Mouse (Mus musculus): Measurements from ENCODE around the gene Gm10964.
A peak's percentile ranks its signal among the peaks of the same experiment; 100 is the strongest.

Gene Gm10964

DNA sequence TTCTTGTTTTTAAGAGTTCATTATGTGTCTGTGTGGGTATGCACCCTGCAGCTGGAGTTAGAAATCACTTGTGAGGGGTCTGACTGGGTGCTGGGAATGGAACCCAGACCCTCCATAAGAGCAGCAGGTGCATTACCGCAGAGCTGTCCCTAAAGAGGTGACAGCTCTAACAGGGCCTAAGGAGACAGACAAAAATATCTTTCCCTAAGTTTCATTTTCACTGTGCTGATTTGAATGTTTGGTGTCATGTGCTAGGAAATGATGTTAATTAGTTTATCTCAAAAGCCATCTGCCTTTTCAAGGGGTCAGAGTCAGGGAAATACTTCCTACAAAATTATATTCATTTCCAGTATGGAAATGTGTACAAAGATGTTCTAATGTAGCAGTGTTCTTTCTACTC is at the start of gene Gm10964:
Gene Gm10964, plus strand, starts transcription at position 38 of the 400 bp plus-strand sequence.
- no peak for DNase-seq

DNA sequence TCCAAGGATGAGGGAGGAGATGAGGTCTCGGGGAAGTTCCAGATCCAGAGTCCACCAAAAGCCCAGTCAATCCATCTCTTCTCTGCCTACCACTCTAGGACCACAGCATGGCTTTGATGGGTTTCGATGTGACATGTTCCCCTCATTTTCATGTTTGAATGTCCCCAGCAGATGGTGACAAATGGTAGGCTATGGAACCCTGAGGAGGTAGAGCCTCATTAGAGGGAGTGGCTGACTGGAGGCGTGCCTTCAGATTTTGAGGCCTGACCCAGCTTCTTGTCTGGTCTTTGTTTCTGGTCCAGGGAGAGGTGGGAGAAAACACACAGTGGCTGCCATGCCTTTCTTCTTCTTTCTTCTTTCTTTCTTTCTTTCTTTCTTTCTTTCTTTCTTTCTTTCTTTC is 48.7 kb upstream of the Gm10964 start:
- no peak for DNase-seq

DNA sequence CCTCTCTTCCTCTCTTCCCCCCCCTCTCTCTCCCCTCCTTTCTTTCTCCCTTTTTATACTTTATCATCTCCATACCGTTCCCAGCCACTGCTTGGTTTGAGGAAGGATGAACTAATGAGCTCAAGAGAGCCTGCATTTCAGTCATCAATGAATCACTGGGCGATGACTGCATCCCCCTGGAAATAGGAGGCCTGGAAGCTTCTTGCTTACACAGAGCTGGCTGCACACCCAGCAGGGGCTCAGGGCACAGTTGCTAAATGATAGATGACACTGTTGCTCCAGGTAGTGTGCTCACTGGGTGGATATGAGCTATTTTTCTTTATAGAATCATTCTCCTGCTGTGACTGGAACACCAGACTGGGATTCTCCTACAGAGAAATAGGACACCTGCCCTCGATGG is 43.6 kb upstream of the Gm10964 start:
- DNase-seq: no peak

DNA sequence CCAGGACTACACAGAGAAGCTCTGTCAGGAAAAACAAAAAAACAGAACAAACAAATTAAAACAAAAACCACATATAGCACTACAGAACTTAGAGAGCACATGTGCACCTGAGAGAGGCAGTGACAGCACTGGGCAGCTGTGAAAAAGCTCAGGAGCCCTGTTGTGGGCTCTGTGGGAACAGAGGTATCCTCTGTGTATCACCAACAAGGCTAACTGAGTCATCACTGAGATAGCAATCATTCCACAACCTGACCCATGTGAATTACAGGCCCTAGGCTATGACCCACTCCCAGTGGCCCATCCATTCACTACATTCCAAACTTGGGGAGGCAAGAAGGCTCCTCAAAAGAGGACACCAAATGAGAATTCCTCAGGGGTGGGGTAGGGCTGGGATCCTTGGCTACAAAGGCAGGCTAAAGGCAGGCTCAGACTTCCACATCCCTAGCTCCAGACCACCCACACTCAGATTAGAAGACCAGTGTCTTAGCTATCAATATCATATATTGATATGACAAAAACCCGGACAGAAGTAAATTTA is 42.7 kb upstream of the Gm10964 start:
- DNase-seq: no peak

DNA sequence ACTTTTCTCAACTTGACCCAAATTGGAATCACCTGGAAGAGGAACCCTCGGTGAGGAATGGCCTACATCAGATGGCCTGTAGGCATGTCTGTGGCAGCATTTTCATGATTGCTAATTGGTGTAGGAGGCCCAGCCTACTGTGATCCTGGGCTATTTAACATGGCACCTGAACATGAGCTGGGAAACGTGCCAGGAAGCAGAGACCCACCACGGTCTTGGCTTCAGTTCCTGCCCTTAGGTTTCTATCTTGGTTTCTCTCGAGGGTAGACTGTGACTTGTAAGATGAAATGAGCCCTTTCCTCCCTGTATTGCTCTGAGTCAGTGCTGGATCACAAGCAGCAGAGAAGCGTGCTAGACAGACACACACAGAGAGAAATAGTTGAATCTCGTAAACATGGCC is 34.5 kb upstream of the Gm10964 start:
- DNase-seq: no peak

DNA sequence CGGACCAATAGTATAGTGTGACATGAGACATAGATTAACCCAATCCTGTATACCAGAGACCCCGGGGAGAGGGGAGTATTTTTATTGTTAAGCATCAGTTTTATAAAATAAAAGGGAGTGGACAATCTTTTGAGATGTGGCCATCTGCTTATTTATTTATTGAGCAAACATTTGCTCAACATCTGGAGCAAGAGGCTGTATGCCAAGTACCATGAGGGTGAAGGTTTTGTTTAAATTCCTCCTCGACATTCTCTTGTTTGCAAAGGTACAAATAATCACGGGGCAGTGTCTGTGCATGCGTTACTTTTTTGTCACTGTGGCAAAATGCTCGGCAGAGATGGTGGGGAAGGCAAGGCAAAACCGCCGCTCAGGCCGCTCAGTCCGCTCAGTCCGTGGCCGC is 33.7 kb upstream of the Gm10964 start:
- no peak for DNase-seq

DNA sequence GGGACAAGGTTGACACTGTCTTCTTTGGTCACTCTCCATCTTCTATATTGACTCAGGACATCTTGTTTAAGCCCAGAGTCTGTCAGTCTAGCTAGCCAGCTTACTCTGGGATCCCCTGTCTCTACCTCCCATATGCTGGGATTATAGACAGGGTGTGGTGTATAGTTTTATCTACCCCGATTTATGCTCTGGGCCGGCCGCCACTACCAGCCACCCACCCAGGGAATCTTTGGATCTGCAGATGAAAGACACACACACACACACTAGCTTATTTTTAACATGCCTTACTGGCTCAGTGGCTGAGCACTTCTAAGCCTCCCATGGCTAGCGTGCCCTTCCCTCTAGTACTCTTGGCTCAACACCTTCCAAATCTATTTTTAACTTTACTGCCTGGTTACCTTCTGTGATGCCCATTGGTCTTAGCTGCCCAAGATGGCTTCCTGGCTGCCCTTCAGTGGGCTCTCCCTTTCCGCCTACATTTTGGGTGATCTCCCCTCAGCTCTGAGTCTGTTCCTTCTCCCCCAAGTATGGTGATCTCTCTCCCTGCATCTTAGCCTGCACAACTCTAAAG is 29.6 kb upstream of the Gm10964 start:
- no peak for DNase-seq

DNA sequence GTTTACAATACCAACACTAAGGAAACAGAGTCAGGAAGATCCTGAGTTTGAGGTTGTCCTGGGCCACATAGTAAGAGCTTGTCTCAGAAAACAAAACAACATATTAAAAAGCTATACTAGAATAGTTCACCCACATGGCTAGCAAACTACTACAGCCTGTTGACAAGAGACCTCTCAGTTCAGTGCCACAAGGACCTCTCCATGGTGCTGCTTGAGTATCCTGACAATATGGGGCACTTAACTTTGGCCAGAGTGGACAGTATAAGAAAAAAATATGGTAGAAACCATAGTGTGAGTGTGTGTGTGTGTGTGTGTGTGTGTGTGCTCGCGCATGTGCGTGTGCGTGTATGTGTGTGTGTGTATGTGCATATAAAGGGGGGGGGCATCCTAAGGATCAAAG is 27.0 kb upstream of the Gm10964 start:
- DNase-seq: no peak

DNA sequence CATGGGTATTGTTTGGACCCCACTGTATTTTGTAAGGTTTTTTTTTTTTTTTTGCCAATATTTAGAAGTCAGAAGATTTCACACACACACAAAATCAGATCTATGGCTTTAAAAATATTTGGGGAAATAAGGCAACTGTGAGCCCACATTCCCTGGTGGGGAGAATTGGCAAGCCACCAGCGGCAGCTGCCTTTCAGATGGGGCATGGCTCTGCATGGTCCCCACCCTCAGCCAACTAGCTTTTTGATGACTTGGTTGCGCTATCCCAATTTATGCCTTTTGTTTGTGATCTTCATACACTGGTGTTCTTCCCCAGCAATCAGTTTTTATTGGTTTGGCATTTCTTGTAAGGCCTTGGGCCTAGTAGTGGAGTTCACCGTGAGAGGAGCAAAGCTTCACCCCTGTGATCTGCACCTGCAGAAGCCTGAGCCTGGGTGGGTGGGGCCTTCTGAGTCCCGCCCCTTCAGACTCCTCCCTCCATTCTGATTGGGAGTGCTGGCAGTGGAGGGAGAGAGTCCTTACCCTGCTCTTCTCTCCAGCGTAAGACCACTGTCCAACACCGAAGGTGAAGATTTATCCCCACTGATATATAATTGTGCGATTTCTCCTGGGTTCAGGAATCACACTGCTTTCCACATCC is 24.8 kb upstream of the Gm10964 start:
- DNase-seq: no peak

DNA sequence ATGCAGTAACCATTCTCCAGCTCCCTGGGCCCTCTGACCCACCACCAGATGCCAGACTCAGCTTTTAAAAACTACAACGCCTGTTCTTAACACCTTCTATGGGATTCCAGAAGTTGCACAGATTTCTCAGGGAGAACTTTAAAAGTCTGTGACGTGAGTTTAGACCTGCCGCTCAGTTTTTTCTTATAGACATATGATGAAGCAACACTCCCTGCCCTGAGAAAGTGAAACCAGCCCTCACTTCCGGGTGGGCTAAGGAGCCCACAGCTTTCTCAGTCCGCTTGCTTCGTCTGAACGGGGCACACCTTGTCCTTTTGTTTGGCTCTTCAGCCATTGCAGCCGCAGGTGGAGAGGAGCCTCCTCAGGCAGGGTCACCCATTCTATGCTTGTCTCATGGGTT is 24.2 kb upstream of the Gm10964 start:
- no peak for DNase-seq

DNA sequence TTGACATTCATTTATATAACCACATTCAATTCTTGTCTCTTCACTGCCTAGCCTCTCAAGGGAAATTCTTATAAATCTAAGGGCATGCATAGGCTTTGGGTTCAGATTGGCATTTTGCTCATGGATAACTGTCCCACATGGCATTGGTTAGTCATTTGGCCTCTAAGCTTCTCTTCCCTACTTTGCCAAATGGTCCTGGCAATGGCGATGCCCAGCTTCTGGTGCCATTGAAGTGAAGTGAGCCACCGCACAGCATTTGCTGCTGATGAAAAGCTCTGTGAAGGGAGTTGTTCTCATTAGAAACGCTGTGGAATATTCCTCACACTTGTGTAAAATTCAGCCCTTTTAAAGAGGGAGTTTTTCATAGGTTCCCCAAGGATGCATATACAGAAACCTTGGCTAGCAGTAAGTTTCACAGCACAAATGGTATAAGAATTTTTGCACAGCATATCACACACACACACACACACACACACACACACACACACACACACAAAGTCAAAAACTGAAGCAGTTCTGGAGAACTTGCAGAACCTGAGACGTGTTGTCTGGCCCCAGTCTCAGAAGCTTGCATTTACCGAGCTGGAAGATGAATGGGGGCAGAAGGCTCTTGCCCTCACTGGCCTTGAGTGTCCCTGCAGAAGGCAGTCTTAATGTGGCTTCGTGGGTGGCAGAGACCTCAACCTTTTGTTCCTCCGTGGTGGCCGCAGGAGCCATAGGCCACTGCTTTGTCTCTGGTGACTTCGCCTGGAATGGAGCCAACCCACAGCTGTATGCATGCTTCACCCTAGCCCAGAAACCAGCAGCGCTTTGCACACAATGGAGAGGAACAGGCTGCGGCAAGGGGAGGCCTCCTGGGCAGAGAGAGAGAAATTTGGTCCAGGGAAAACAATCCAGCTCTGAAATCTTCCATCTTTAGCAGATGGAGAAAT is 23.1 kb upstream of the Gm10964 start:
- DNase-seq: no peak

DNA sequence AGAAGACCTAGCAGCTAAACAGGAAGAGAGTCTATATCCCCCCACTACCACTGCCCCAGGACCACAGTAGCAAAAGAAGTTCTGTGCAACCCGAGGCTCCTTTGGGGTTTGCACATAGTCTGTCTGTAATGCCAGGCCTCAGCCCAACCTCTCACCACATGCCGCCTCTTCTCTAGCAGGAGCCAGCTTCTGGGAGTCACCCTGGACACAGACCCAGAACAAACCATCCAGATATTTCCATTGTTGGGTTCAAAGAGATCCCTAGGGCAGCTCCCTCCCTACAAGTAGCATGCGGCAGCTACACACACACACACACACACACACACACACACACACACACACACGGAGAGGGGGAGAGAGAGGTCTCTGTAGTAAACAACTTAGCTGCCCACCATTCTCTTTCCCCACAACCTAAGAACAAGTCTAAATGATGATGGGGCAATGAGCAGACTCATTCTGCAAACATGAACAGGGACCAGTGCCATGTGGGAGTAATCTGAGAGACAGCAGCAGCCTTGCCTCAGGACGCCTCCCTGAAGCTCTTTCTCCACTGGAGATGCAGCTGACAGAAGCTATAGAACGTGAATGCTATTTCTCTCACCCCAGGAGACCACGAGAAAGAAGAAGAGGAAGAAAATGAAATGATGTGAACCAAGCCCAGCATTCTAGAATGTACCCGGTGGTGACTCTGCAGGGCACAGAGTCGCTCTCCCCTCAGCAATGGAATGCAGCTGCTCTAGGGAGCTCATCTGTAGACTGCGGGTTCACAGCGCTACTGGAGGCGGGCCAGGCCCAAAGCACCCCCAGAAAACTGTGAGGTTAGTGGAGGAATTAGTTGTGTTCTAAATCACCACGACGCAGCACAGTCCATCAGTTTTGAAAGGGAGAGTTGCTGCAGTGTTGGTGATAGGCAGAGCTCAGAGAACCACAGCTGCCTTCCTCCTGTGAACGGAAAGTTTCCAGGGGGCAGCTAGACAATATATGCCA is 22.1 kb upstream of the Gm10964 start:
- DNase-seq: no peak

DNA sequence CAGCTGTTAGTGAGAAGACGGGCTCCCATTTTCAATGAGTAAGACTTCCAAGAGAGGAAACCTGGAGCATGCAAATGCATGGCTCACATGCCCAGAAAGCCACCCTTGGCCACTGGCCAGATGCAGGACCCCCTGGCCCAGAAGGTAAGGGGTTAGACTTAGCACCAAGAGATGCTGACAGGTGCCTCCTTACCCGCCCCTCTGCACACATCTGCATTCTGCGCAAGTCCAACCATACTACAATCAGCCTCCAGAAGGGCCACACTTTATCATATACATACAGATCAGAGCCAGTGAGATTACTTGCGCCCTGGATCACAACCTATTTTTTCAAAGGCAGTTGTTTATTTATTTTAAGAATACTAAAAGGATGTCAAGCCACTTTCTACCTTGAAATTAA is 20.4 kb upstream of the Gm10964 start:
- DNase-seq: no peak

DNA sequence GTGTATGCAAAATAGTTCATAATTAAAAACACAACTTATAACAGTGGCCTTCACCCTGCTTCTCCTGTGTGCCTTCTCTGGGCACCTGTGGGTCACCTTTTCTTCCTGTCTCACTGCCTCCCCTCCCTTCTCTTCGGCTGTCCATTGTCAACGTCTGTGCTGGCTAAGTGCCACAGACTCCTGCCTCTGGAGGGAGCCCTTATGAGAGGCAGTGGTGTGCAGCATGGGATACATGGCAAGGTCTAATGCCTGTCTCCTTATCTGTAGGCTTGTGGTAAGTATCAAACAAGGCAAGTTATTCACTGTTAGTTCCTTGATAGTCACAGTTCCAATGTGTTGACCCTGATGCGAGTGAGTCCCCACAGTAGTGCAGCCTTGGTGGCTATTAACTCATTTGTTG is 15.0 kb upstream of the Gm10964 start:
- DNase-seq: no peak

DNA sequence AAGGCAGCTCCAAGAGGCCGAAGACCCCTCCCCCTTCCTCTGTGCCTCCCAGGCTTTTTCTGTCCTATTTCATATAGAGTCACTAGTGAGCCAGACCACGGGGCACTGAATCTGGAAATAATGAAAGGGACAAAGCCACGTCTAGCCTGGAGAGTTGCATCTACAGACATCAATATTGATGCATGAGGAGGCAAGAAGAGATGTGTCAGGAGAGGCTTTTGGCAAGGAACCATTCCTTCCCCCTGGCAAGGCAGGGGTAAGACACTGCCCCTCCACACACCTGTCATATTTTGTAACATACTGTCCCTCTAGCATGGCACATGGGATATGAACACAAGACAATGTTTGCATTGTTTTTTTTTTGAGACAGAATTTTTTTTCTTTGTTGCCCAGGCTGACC is 12.5 kb upstream of the Gm10964 start:
- no peak for DNase-seq

DNA sequence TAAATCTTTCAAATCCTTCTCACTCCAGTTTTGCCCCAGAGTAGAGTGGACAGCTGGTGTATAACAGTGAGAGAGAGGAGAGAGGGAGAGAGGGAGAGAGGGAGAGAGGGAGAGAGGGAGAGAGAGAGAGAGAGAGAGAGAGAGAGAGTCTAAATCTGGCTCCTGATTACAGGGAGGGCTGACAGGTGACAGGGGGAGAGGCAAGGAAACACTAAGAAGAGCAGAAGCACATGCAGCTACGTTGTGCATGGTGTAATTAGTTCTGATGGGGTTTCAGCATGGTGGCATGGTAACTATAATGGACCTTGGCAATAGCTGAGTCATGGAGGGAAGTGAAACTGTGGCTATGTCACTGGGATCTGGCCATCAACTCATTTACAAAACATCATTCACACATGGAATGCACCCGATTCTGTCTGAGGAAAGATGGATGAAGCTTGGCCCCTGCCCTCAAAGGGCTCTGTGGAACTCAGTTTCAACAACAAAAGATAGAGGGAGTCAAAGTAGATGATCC is 11.3 kb upstream of the Gm10964 start:
- no peak for DNase-seq

DNA sequence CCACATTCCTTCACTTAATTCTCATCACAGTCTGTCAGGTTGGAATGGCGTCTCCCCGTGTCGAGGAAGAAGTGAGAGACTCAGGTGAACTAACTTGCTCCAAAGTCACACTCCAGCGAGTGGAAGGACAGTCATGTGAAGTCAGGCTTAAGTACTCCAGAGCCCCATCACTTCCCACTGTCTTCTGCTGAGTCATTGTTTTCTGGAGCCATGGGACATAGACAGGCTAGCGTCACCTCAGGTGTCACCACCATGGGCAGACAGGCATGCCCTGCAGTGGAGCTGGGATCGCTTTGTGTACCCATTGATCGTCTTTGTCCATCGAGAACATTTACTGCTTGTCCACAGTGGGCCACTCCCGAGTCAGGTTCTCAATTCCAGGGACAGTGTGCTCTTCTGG is 9.3 kb upstream of the Gm10964 start:
- no peak for DNase-seq

DNA sequence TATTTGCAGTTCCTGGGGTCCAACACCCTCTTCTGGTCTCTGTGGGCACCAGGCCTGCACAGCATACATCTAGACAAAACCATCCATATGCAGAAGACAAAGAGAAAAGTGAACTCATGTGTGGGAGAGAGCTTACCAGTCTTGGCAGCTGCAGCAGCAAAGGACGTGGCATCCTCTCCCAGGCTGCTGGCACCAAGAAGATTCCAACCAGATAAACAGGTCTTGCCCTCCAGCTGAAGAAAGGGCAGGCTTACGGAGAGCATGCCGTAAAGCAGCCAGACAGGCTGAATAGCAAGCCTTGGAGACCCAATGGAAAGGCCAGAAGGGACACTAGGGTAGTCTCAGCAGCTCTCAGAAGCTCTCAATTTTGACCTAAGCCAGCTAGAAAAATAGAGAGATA is 7.0 kb upstream of the Gm10964 start:
- DNase-seq: no peak

DNA sequence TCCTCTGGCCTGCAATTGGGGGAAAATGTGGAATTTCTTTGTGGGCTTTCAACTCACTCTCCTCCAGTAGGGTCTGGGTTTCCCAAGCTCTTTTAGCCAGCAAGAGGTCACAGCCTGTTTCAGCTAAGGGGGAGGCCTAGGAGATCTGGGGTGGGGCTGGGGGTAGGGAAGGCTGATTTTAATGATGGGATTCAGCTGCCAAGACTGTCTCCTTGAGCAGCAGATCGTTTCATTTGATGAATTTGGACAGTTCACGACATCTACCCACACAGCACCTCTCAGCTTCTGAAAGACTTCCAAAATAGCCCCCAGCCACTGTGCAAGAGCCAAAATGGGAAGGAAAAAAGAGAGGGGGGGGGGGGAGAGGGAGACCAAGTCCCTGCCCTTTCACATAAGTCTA is 6.0 kb upstream of the Gm10964 start:
- DNase-seq: no peak

DNA sequence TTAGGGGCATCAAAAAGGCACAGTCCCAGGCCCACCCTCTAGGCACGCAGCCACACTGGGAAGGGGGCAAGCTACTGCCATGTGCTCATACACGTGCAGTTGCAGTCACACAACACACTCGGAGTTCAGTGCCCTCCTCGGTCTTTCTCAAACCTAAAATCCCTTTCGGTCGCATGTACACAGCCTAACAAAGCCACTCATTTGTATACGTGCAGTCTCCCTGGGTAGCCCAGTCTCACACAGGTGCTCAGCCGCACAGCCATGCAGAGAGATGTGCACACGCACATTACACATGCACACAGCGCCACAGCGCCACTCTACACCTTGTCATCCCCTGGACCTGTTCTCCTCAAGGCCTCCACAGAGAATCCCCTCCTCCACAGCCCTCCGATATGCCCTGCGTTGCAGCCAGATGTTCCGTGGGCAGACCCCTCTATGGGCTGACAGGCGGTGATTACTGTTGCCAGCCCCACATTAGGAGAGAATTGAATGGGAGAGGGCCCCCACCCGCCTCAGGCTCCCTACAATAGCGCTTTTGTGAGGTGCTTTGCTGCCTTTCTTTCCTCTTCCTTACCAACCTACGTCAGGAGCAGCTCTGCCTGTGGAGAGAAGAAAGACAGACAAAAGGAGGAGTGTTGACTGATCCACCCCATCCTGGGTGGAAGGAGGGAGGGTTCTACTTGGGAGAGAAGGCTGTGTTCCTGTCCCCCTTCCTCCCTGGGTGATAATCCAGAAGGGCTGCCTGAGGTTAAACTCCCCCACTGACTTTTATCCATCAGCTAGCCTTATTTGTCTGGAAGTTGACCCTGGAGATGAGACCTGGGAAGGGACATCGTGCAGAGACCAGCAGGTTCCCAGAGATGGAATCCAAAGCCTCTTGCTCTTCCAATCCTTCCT is 5.1 kb upstream of the Gm10964 start:
- peak; percentile 55 for DNase-seq
